Mouse (Mus musculus) kidney, adult 8-10 months (tissue): ENCODE measurements at regions not wholly inside any gene's neighbourhood (a gene's known extent, or its start where the extent isn't known, plus 50 kb on each side); places are given as distances from the start of the nearest gene placed in this dataset.

Source experiments
- DNase-seq, 2 experiments: peaks; one replicate each; pipeline ENCODE4 v3.0.0; 2022

DNA sequence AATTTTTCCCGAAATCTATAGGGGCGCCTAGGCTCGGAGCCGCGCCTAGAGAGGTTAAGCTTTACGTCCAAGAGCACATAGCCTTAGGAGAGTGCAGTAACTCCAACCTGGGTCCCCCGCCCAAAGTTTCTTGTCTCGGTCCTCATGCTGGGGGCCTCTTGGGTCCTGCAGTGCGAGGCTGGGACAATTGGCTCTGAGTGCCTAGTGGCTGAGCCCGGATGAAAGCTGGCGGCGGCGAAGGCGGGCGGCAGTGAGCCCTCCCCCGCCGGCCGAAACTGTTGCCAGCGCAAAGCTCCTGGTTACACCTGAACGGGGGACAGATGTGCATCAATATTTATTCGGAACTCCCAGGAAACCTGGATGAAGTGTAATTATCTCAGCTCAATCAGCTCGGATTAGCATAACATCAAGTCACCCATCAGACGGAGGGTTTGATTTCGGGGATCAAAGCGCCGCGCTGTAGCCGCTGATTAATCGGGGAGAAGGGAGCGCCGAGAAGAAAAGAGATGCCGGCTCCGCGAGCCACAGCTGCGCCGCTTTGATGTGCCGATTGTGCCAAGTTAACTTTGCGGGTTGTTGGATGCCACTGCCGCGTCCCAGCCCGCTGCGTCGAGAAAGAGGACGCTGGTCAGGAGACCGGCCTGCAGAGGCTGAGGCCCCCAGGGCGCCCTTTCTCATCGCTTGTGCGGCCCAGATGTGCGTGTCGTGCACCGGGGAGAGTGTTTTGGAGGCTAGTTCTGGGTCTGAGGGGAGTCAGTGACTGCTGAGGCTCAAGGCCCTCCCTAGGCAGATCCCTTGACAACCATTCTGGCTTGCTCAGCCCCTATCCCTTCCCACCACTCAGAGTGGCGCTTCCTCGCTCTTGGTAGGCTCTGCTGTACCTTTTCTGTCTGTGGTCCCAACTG is 123.7 kb upstream of the 4931429L15Rik start:
- no peak for DNase-seq

GRCm38 (mm10) chr9:46442739-46443181 is 123.0 kb upstream of the 4931429L15Rik start:
- no peak for DNase-seq

DNA sequence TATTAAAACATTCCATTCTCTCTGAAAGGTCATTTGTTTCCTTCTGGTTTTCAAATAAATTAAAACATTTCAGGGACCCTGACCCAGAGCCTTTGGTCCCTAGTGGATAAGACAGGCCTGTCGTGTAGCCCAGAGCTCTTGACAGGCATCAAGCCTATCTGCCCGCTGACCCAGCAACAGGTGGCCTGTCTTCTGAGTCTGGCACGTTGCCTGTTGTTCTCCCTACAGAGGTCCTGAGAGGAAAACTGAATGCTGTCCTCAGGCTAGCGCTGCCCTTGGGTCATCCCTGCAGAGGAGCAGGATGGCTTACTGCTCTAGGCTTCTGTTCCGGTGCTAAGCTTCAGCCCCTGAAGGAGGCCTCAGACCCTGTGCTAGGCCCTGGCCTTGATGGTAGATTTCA is 120.4 kb upstream of the 4931429L15Rik start:
- no peak for DNase-seq

- no peak for DNase-seq
Measured at GRCm38 (mm10) chr9:46434700-46435099, 114.9 kb upstream of the 4931429L15Rik start.

GRCm38 (mm10) chr9:46433716-46434115 is 113.9 kb upstream of the 4931429L15Rik start:
- no peak for DNase-seq

DNA sequence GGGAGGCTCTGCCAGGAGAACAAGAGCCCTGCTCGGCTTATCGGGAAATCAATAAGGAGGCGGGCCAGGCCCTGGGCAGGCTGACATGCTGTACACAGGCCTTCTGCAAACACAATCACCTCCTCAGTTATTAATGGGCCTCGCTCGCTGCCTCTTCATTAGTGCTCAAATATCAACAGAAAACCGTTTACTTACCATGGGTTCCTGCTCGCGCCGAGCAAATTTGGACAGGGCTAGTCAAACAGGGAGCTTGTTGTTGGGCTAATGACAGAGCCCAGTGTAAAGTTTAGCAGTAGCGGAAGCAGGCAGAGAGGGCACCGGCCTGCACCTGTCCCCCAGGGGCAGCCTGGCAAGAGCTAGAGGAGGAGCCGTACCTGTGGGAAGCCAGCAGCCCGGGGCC is 111.3 kb upstream of the 4931429L15Rik start:
- no peak for DNase-seq

DNA sequence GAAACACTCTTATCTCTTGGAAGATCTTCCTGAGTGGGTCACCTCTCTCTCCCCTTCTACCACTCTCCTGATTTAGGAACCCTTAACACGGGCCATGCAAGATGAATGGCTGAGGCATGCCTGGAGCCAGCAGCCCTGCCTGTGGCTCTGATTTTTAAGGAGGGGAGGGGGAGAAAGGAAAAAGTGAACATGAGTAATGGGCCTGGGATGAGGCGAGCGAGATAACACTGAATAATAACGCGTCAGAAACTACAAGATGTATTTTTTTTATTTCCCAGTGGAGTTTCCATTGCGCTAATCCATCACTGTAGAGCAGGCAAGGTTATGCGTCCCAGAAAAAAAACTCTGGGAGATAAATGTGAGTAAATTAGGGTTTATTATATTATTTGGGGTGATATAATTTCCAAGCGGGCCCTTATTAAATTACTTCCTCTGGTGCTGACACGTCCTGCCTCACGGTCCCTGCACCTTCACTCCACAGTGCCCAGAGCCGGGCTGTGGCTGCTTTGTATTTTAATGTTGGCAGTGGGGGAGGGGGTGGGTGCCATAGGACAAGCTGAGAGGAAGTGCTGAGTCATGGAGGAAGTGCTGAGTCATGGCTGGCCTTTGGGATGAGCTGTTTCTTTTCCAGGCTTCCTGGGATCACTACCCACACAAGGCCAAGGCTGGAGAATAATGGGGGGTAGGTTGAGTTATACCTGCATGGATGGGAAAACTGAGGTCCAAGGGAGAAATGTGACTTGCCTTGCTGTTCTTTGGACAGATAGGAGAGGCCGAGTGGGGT is 103.6 kb upstream of the 4931429L15Rik start:
- DNase-seq, result no peak

GRCm38 (mm10) chr9:46421688-46422274 is 102.0 kb upstream of the 4931429L15Rik start:
- no peak for DNase-seq

DNA sequence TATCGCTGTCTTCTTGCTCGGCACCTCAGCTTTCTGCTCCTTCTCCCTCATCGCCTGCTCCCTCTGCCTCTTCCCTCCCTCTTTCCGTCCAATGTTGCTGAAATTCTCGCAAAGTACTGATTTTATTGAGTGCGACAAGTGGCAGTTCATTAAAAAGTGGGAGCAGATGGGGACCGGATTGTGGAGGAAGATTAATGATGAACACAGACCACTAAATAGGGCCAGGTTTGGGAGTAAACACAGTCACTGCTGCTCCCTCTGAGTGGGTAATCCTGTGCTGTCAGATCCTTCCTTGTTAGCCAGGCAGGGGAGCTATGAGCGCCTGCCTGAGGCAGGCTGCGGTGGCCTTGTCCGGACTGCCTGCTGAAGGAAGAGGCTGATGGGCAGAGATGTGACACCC is 91.9 kb upstream of the 4931429L15Rik start:
- DNase-seq, result no peak

DNA sequence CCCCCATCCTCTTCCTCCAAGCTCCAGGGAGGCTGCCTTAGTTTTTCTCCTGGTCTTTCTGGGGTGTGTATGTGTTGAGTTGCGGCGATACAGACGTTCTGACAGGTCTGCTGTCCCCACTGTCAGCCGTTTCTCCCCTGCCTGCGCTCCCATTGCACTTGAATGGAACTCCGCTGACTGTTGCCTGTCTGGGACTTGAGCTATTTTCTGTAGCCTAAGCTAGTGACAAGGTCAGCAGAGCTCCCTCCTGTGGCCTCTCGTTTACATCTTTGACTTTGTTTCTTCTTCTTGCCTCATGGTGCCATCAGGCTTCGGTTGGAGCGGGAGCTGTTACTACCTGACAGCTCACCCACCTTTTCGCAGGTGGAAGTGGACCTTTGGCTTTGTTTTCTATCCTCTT is 89.0 kb upstream of the 4931429L15Rik start:
- DNase-seq, result no peak

DNA sequence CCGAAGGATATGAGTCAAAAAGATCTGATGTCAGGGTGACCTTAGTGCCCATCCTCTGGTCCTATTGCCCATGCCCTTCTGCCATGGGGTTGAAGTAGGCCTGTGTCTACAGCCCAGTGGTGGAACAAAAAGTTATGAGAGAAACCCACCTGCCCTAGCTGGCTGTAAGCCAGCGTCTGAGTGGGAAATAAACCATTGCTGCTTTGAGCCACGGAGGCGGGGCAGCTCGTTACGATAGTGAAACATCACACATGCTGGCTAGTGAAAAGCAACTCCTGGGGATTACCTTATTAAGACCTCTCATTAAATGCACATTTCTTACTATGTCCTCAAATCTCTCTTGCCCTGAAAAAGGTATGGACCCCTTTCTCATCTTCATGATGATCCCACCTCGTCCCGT is 86.8 kb upstream of the 4931429L15Rik start:
- no peak for DNase-seq

DNA sequence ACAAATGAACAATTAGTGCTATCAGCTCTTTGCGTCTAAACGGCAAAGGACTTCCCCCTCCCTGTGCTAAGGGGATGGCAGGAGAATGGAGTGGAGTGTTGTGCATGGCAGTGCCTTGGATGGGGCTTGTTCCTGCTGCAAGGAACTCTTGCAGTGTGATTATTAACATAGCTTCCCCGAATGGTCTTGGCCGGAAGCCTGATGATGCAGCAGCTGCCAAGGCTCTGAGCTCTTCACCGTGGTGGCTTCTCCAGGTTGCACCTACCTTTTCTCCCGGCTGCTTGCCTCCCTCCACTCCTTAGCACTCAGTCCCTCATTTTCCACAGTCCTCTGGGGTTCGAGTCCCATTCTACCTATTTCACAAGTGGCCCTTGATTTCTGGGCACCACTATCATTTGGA is 76.8 kb upstream of the 4931429L15Rik start:
- DNase-seq, result peak; percentile 10 to 47

DNA sequence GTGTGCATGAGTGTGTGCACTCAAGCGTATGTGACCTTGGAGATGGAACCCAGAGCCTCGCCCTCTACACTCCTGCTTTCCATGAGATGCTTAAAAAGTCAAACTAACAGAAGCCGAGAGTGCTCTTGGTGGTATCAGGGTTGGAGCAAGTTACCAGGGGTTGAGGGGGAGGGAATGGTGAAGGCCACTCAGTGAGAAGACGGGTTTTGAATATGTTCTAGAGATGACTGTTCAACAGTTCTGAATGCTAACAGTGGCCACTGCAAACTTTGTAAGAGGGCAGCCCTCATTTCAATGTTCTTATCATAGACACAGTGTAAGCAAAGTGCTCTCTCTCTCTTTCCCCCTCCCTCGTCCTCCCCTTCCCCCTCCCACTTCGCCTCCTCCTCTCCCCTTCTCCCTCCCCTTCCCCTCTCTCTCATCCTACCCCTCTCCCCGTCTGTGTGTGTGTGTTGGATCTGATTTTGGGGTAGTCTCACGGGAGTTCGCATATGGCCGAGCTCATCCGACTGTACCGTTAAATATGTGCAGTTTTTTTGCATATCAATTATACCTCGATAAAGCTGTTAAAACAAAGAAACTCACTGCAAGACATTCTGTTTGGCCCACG is 75.5 kb upstream of the 4931429L15Rik start:
- no peak for DNase-seq

DNA sequence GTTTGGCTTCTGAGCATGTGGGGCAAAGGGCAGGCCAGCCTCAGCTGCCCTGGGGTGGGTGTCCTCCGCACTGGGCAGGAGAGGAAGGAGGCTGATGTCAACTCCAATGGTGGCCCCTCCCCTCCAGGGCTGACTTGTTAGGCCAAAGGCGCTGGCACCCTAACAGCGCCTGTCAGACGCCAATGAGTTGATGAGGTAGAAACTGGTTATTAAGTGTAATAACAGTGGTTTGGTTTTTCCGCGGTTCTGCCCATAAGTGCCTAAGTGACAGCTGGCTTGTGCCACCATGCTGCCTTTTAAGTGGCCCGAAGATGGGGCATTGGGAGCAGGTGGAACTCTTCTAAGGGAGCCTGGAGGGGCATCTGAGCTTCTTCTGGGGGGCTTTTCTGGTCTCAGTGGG is 74.5 kb upstream of the 4931429L15Rik start:
- DNase-seq, result no peak

- peak; percentile 26 to 69 for DNase-seq
Measured at GRCm38 (mm10) chr9:46392641-46393321, 73.0 kb upstream of the 4931429L15Rik start.

GRCm38 (mm10) chr9:46389741-46390140 is 70.0 kb upstream of the 4931429L15Rik start:
- DNase-seq, result peak; percentile 41 to 52

GRCm38 (mm10) chr9:46388677-46389676 is 69.2 kb upstream of the 4931429L15Rik start:
- DNase-seq, result no peak

DNA sequence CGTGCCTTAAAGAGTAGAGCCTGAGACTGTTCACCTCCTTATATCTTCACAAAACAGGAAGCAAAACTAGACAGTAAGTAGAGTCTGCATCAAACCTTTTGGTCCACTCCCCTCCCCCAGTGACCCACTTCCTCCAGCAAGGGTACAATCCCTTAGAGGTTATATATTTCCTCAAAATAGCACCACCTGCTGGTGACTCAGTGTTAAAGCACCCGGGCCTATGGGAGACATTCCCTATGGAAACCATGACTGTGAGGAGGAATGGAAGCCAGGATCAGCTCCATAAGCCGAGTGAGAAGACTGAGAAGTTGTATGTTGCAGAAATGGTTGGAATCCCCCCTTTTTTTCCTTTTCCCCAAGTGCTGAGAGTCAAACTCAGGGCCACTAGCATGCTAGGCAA is 66.5 kb upstream of the 4931429L15Rik start:
- no peak for DNase-seq

- no peak for DNase-seq
Measured at GRCm38 (mm10) chr9:46381342-46381741, 61.6 kb upstream of the 4931429L15Rik start.

GRCm38 (mm10) chr9:46379453-46379852 is 59.7 kb upstream of the 4931429L15Rik start:
- DNase-seq, result no peak

GRCm38 (mm10) chr9:46378339-46378738 is 58.6 kb upstream of the 4931429L15Rik start:
- no peak for DNase-seq
